Mouse (Mus musculus) ES-Bruce4 (cell line): ENCODE data around the gene Itgb3. TPM values are rescaled to one million over a fixed set of nuclear protein-coding genes. Genes with fewer than 3 reads are reported as not detected.

Source experiments
- H3K27ac ChIP-seq: 2 replicates; pipeline ENCODE4 v1.5.1; 2012; ENCODE audit warnings: low read length, inconsistent platforms; ENCODE audit not compliant: insufficient read depth
- H3K27me3 ChIP-seq: 2 replicates; pipeline ENCODE4 v1.6.1; 2012; ENCODE audit warnings: mild to moderate bottlenecking, low read length, inconsistent platforms; ENCODE audit not compliant: control insufficient read depth, poor library complexity, insufficient read depth, severe bottlenecking
- H3K36me3 ChIP-seq: 2 replicates; pipeline ENCODE4 v1.6.1; 2012; ENCODE audit warnings: inconsistent platforms, mild to moderate bottlenecking, low read length, moderate library complexity; ENCODE audit not compliant: control insufficient read depth, poor library complexity, insufficient read depth, severe bottlenecking
- H3K4me1 ChIP-seq: one replicate; pipeline ENCODE4 v1.8.1; 2011; ENCODE audit warnings: low read length; ENCODE audit not compliant: control insufficient read depth, insufficient read depth
- H3K4me3 ChIP-seq: 2 replicates; pipeline ENCODE4 v1.5.1; 2011; ENCODE audit warnings: low read depth, mild to moderate bottlenecking, low read length
- H3K9ac ChIP-seq: 2 replicates; pipeline ENCODE4 v1.6.1; 2012; ENCODE audit warnings: low read depth, mild to moderate bottlenecking, inconsistent platforms; ENCODE audit not compliant: poor library complexity, severe bottlenecking
- H3K9me3 ChIP-seq: replicated peaks from 2 replicates; pipeline ENCODE4 v1.6.1; 2012; ENCODE audit warnings: mild to moderate bottlenecking, low read length, inconsistent platforms; ENCODE audit not compliant: control insufficient read depth, poor library complexity, insufficient read depth, severe bottlenecking
- CTCF ChIP-seq: IDR thresholded peaks from one replicate; pipeline ENCODE4 v1.8.1; 2011; ENCODE audit warnings: low read depth, low read length
- EP300 ChIP-seq: IDR thresholded peaks from 2 replicates; pipeline ENCODE4 v1.6.1; 2011; ENCODE audit warnings: low read depth, low read length; ENCODE audit not compliant: insufficient read depth
- POLR2A ChIP-seq: IDR thresholded peaks from one replicate; pipeline ENCODE4 v1.8.1; 2011; ENCODE audit warnings: low read length; ENCODE audit not compliant: insufficient read depth
- polyA plus RNA-seq: library from polyadenylated mRNA; stranded (reverse); fragments of >200 nt; gene quantifications from 2 replicates; pipeline ENCODE4 v1.2.4, GENCODE M21; 2011; ENCODE audit warnings: low read depth; ENCODE audit not compliant: missing spikeins, insufficient read depth, insufficient read length

Itgb3 gene
- polyA plus RNA-seq, 1 experiment = 5.1 TPM

DNA sequence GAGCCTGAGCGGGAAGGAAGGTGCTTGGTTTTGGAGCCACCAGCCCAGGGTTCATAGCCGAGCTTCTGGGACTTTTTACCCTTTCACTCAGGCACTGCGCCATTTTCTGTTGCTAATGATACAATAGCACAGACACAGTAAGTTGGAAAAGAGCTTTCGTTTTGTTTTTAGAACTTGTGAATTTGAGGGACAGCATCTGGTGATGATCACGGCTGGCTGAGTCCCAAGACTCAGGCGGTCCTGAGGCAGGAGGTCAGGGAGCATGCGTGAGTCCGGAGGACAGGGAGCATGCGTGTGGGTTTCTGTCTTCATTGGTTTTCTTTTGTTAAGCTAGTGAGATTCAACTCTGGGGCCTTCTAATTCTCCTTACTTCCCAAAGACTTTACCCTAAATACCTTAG, 31.8 kb downstream of the Itgb3 start:
- H3K27ac ChIP-seq = no peak overlapping the region
- no peak overlapping the region for H3K4me3 ChIP-seq
- no peaks in the 10 kb centered on the region for H3K27me3 ChIP-seq
- no peaks in the 10 kb centered on the region for H3K9me3 ChIP-seq
- no peaks in the 10 kb centered on the region for H3K4me1 ChIP-seq
- H3K36me3 ChIP-seq = no peaks in the 10 kb centered on the region
- H3K9ac ChIP-seq = no peak overlapping the region
- TF ChIP-seq CTCF (no peak), EP300 (no peak), POLR2A (no peak)

DNA sequence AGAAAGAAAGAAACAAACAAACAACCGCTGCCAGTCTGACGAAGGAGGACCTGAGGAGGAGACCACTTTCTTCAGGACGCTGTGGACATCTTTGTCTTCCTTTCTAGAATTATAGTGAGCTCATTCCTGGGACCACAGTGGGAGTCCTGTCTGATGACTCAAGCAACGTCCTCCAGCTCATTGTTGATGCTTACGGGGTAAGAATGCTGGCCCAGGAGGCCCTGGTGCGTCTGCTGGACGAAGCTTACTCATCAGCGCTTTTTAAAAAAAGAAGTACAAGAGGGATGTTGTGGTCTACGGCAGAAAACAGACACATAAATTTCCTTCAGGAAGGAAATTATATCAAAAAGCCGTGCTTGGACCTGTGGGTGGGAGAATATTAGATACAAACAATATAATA, 33.1 kb downstream of the Itgb3 start:
- Histone ChIP-seq H3K9ac (no peak overlapping the region), H3K4me3 (no peak overlapping the region), H3K4me1 (no peaks in the 10 kb centered on the region), H3K36me3 (no peaks in the 10 kb centered on the region), H3K9me3 (no peaks in the 10 kb centered on the region), H3K27ac (no peak overlapping the region), H3K27me3 (no peaks in the 10 kb centered on the region)
- no peak for TF ChIP-seq POLR2A
- TF ChIP-seq CTCF = no peak
- TF ChIP-seq EP300 = no peak

DNA sequence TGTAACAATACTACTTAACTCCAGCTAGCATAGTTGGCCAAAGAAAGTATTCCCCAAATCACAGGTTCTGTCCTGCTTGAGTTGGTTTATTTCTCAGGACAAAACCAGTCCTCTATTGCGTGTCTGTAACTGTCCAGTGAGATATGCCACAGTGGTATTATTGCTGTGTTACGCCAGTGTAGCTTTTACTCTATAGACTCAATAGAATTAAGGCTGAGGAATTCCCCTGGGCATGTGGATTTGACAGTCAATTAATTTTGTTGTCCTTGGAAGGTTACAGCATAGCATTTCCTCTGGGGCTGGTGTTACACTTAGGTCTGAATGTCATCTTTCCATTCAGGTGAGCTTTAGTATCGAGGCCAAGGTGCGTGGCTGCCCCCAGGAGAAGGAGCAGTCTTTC, 35.4 kb downstream of the Itgb3 start:
- Histone ChIP-seq H3K27ac (no peak overlapping the region), H3K9me3 (no peaks in the 10 kb centered on the region), H3K4me3 (no peak overlapping the region), H3K27me3 (no peaks in the 10 kb centered on the region), H3K9ac (no peak overlapping the region), H3K36me3 (no peaks in the 10 kb centered on the region), H3K4me1 (no peaks in the 10 kb centered on the region)
- TF ChIP-seq POLR2A = no peak
- no peak for TF ChIP-seq EP300
- no peak for TF ChIP-seq CTCF

DNA sequence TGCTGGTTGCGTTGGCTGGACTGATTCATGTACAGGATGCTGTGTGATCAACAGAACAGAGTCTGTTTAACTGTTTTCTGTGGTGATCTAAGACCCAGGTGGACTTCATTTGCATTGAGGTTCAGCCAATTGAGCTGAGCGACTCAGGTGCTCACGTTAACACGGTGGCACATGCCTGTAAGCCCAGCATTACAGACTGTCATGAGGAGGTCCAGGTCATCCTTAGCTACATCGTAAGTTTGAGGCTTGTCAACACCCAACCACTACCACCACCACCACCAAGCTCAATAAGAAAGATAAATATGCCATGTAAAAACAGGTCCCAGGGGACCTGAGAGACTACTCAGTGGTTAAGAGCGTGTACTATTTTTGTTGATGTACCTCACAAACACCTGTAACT, 37.6 kb downstream of the Itgb3 start:
- H3K27ac ChIP-seq = no peak overlapping the region
- H3K4me3 ChIP-seq = no peak overlapping the region
- H3K36me3 ChIP-seq = no peaks in the 10 kb centered on the region
- no peaks in the 10 kb centered on the region for H3K27me3 ChIP-seq
- no peaks in the 10 kb centered on the region for H3K4me1 ChIP-seq
- no peak overlapping the region for H3K9ac ChIP-seq
- TF ChIP-seq POLR2A (no peak), CTCF (no peak), EP300 (no peak)
- H3K9me3 ChIP-seq = no peaks in the 10 kb centered on the region

DNA sequence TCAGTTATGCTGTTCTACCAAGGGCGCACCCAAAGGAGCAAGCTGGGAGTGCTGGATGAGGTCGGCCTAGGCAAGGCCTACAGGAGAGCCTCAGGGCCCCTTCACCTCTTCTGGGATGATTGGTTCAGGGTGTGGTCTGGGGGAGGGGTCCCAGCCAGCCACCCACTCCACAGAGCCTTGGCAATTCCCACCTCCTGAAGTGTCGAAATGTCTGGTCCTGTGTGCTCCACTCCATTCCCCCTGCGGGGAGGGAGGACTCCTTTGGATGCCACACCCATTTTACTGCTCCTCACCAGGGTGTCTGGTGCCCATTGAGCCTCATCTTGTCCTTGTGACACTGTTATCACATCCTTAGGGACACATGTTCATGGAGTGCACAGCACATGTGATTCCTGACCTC, 38.4 kb downstream of the Itgb3 start:
- Histone ChIP-seq H3K9ac (no peak overlapping the region), H3K27me3 (no peaks in the 10 kb centered on the region), H3K9me3 (no peaks in the 10 kb centered on the region), H3K27ac (no peak overlapping the region), H3K4me3 (no peak overlapping the region), H3K36me3 (no peaks in the 10 kb centered on the region), H3K4me1 (no peaks in the 10 kb centered on the region)
- TF ChIP-seq CTCF (no peak), EP300 (no peak), POLR2A (no peak)

DNA sequence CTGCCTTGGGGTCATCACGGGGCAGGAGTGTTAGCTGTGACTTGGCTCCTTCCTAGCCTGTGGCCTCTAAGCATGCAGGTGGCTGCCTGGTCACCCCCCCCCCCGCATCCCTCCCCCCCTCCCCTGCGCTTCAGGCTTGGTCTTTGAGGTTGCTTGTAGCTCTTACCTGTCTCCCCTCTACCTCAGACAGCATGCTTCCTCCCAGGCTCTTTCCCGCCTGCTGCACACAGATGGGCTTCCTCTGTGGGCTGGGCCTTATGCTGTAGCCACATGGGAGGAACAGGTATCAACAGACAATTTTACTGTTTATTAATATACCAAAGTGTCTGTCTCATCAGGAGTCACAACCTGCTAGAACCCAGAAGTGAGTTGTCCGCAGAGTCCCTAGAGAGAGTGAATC, 38.8 kb downstream of the Itgb3 start:
- Histone ChIP-seq H3K27ac (no peak overlapping the region), H3K9ac (no peak overlapping the region), H3K9me3 (no peaks in the 10 kb centered on the region), H3K27me3 (no peaks in the 10 kb centered on the region), H3K4me1 (no peaks in the 10 kb centered on the region), H3K4me3 (no peak overlapping the region), H3K36me3 (no peaks in the 10 kb centered on the region)
- TF ChIP-seq EP300 (no peak), CTCF (no peak), POLR2A (no peak)
